Mouse (Mus musculus): ENCODE data around the gene Nckap5.

GRCm38 (mm10) chr1:126606189-126607080, 224.2 kb downstream of the Nckap5 start:
- TF ChIP-seq FLI1 (IDR thresholded peaks at IDR 0.05; ENCODE audit: low read length) (no peak), GATA1 (IDR thresholded peaks at IDR 0.05; ENCODE audit: borderline replicate concordance, low read length) (no peak)

Measured in megakaryocyte, embryonic 14.5 days (primary cell).